Mouse (Mus musculus) kidney, postnatal 10 days (tissue): ENCODE measurements around the gene Myog.
"Not testable (repeated sequence)": the region's sequence is repeated elsewhere in the genome, so short reads cannot be mapped to it uniquely, and the experiment has no call there.

Experiments used
- DNase-seq: peaks from one replicate; pipeline ENCODE4 v3.0.0; 2021; ENCODE audit warnings: mixed read lengths

Gene Myog

DNA sequence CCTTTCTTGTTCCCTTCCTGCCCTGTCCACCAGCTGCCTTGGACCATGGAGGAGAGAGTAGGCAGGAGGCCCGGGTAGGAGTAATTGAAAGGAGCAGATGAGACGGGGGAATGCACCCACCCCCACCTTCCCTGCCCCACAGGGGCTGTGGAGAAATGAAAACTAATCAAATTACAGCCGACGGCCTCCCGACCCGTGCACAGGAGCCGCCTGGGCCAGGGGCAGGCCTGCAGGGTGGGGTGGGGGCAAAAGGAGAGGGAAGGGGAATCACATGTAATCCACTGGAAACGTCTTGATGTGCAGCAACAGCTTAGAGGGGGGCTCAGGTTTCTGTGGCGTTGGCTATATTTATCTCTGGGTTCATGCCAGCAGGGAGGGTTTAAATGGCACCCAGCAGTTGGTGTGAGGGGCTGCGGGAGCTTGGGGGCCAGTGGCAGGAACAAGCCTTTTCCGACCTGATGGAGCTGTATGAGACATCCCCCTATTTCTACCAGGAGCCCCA, at the start of gene Myog:
Gene Myog, plus strand, starts transcription at position 392 of the 502 bp plus-strand sequence.
- DNase-seq, result no peak

DNA sequence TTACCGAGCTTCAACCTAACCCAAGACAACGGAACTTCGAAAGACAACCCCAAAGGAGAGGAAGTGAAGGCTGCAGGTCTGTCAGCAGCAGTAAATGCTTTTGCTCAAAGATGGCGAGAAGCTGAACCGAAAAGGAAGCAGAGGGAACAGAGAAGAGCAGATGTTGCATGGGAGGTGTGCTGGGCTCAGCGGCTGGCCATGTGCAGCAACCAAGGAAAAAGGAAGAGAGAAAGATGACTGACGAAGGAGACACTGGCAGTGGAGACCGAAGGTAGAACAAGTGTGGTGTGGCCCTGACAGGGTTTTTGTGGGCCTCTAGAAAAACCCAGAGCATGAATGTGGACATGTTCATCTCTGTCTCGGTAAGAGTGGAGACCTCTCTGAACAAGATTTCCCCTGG, 49.1 kb upstream of the Myog start:
- no peak for DNase-seq

DNA sequence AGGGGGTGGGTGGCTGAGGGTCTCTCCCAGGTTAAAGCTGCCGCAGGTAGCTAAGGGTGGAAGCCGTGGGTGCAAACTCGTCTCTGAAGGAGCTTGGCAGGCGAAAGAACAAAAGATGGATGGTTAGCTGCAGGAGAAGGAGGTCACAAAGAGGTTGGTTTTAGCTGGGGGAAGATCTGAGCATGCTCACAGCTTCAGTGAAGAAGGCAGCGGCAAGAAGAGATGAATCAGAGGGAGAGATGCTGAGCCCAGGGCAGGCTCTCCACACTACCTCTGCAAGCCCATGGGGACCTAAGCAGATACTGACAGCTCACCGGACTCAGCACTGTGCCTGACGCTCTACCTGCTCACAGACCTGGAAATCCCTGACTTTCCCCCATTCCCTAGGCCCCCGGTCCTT, 48.5 kb upstream of the Myog start:
- no peak for DNase-seq

DNA sequence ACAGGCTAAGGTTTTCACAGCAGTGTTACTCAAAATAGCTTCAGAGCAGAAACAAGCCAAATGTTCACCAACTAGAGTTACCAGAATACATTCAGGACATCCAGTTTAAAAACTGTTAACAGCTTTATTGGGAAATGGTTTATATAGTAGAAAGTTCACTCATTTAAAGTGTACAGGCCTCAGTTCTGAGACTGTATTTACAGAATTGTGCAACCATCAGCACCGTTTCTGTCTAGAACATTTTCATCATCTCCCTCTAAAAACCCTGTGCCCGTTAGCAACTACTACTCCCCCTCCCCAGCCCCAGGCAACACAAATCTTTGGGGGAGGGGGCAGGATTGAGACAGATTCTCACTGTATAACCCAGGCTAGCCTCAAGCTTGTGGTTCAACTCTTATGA, 47.5 kb upstream of the Myog start:
- DNase-seq, result no peak

DNA sequence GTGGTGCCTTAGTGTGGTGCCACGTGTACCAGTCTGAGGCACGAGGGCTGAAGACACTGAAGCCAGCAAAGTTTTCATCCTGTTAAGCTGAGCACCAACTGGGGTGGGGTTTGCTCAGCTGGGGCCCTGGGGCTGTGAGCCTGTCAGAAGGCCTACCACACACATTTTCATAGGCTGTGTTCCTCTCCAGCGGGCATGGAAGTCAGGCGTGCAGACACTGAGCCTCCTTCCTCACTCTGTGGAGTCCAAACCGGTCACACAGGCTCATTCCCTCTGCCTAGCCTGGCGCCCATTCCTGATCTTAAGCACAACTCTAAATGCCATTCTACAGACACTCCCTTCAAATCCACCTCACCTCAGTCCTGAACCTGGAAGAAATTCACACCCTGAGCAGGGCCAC, 46.3 kb upstream of the Myog start:
- peak; percentile 49 for DNase-seq

DNA sequence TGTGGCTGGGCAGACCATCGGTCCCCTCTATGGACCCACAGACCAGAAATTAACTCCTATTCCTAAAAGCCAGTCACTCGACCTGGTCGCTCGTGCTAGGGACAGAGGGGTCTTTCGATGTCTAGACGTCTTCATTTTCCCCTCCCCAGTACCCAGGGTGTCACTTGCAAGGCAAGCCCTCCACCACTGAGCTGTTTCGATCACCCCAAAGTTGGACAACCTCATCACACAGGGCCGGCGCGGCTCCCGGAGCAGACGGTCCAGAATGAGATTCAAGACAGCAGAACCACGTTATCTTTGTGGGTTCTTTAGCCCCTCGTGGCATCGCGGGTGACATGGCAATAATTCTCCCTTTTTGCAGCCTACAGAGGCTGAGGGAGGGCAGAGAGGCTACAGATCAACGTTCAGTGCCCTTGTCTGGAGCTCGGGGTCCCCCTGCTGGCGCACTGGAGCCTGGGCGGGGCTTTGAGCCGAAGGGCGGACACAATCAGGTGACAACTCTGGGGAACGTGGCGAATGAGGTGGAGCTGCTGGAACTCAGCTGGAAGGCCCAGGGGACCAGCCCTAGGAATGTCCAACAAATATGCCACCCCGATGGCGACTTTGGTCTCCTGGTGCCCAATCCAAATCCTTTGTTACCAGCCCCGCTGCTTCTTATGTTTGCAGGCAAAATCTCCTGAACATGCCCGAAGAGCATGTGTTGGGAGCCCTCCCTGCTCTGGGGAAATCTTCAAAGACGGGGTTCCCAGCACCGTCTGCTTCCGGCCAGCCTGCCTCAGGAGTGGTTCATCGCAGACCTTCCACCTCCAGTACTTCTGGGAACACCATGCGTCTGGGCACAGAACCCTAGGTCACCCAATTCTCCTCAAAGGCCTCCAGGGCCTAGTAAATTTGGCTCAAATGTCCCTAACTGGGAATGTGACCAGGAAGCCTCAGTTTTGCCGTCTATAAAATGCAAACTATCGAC, 45.6 kb upstream of the Myog start:
- peak; percentile 95 for DNase-seq

DNA sequence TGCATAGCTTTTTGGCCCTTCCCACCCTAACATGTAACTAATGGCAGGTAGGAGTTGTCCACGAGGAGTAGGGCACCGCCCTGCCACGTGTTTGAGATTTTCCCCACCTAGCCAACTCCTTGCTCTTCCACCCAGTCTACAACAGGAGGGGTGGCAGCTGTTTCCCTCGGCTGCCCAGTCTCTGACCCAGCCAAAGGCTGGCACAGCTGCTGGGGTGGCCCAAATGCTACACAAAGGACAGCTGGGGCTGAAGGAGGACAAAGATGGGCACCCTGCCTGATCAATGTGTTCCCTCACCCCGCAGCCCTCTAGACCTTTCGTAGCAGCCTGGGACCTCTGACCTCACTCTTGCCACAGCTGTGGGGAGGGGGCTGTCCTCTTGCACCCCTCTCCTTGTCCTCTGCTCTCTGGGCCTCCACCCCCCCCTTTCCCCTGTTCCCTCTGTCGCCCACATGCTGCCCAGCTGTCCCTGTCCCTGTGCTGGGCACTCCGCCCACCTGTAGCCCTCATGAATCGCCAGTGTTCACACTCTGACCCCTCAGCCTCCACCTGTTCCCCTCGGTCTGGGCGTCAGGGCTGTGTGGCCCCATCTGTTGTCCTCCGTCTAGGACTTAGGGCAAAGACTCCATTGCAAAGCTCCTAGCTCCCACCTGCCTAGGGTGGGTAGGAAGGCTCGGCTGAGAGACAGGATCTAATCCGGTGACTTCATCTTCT, 44.6 kb upstream of the Myog start:
- no peak for DNase-seq

DNA sequence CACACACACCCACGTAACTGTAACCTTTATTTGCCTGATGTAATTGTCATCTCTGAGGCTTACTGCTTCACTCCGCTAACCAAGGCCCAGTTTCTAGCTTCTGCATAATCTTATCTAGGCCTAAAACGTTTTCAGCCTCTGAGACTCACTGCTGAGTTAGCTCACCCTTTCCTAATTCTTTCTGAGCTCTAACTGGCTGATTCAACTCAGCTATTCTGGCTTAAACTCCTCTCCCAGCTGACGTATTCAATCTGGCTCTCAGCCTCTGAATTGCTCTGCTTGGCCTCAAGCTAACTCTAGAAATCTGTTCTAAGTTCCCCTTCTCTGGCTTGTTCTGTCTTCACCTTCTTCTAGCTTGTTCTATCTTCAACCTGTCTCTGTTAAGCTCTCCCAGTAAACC, 43.2 kb upstream of the Myog start:
- peak; percentile 44 for DNase-seq

DNA sequence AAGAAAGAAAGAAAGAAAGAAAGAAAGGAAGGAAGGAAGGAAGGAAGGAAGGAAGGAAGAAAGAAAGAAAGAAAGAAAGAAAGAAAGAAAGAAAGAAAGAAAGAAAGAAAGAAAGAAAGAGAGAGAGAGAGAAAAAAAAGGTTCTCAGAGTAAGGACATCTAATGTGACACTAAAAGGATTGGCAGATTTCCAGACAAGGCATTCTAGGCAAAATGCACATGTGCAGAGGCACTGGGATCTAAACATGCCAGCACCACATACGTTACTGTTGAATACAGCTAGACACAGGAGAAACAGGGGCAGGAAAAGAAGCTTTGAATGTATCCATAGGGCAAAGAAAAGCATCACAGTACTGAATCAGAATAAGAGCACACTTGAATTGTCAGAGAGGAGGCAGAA, 40.1 kb upstream of the Myog start:
- not testable (repeated sequence) for DNase-seq

DNA sequence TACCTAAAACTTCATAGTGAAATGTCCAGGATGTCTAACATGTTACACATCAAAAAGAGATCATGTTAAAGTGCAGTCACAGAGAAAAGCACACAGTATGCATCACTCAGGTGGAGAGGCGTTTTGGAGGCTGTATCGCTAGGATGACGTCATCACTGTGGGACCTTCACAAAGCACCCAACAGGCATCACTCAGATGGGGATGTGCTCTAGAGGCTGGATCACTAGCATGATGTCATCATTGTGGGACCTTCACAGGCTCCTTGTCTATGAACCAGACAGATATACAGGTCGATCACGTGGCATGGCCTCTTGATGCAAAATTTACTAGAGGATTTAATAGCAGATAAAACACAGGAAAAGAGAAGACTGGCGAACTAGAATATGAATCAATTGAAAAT, 25.4 kb upstream of the Myog start:
- no peak for DNase-seq

DNA sequence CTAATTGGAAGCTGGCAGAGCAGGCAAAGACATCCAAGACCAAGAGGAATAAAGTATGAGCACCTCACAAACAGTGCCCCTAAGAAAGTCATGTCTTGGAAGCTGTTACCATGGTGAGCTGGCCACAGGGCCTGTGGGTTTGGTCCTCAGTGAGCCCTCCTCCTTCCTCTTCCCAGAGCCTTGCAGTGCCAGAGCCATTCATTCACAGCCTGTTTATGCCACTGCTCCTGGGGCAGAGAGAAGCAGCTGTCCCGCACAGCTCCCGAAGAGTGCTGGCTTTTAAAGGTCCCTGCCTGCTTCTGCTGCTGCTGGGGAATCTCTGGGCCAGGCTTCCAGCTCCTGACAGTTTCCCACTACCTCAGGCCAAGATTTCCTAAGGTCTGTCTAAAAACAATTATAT, 24.0 kb upstream of the Myog start:
- DNase-seq, result no peak

DNA sequence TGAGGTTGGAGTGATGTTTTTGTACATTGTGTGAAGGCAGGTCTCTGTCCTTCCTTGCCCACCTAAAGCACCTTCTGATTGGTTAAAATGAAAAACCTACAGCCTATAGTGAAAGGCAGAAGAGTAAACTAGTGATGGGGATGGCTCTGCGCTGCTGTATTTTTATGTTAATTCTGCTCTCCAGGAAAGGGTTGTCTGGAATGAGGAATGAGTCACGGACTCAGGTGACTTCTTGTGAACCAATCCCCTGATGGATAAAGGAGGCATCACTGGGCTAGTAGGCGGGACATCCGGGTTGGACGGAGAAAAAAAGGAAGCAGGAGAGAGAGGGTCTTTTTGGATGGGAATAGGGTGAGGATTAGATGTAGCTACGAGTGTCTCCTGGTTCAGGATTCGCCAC, 19.8 kb upstream of the Myog start:
- DNase-seq, result no peak

DNA sequence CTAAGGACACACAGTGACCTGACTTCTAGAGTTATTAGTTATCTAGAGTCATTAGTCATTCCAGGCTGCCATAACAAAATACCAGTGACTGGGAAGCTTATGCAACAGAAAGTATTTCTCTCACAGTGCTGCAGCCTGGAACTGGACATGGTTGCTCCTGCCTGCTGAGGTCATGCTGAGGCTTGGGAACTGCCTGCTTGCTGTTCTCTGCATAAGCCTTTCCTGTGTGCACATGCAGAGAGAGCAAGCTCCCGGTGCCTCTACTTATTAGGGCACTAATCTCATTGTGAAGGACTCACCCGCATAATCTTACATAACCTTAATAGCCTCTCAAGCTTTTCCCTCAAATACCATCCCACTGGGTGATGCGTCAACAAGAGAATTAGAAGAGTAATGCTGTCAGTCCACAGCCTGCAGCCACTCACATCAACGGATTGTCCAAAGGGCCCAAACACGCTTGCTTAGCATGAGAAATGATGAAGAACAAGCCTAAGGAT, 17.0 kb upstream of the Myog start:
- DNase-seq, result no peak

DNA sequence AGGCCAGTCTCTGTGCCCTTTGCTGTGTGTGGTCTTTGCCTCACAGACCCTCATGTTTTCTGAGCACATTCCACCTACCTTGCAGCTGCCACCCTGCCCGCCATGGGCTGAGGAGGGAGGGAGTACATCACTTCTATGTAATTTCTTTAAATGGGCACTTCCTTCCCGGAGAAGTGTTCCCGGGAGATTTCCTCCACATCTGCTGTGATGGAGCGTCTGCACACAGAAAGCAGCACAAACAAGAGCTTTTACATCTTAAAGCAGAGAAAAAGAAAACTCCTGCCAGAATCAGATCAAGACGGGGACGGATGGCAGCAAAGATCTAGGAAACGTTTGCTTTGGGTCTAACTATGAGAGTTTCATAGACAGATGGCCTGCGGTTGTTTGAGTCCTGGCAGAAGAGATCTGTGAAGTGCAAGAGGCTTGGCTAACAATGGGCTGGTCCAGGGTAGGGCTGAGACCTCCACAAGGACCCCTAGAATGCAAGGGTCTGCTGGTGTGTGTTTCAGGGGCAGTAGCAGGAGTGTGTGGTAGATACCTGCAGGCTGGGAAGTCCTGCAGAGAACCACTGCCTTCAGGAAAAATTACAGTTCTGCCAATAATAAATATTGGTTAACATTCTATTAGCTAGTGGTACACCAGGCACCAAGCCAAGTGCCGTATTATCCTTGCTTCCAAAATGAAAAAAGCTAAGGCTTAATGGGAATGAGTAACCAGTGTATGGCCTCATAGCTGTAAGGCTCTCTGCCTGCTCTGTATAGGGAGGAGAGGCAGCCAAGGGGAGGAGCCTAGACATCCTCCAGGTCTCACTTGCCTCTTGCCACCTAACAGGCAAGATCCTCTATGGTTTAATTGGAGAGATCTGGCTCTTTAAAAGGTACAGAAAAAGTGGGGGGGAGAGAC, 16.0 kb upstream of the Myog start:
- DNase-seq, result no peak

DNA sequence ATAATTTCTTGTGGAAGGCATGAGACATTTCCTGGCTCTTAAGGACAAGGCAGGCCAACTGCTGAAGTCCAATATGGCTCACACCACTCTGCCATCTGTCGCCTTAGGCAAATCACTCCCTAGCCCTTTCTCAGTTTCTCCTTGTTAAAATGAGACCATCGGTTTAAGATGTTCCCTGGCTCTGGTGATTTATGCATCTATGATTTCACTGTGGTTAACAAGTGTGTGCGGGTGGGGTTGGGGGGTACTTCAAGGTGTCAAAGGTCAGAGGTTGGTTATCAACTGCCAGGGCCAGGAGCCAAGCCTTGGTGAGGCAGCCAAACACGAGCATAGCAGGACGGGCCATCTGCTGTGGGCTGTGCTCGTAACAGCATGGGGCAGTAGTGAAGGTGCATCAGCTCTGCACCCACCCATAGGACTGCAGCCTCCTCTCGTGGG, 15.3 kb upstream of the Myog start:
- DNase-seq, result no peak

DNA sequence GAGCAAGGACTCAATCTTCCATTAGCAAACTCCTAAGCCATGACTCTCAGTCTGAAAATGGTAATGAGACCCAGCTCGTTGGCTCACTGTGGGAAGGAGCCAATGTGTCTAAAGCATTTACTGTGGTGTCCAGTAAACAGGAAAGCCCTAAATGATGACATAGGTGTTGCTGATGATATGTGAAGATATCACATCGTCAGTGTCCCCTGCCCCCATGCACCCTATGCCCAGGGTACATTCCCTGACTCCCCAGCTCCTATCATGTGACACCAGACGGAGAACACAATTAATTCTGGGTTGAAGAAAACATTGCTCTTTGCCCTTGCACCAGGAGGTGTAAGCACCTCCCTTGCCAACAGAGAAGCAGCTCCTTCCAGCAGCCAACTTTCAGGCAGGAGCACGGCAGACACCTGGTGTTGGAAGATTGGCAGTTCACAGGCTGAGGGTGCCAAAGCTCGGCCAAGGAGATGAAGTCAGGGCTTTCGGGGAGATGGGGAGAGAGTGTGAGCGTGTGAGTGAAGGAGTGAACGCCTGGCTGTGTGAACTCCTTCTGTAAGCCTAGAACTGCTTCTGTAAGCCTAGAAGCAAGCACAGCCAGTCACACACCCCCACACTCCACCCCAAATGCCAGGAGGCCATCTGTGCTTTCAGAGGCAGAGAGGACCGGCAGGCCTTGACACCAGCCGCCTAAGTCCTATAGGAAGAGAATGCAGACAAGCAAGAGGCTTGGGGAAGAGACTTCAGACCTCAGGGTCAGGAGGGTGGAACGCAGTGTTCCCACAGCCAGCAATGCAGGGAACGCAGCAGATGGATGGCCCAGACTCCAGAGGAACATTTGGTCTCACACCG, 13.9 kb upstream of the Myog start:
- DNase-seq, result peak; percentile 22

DNA sequence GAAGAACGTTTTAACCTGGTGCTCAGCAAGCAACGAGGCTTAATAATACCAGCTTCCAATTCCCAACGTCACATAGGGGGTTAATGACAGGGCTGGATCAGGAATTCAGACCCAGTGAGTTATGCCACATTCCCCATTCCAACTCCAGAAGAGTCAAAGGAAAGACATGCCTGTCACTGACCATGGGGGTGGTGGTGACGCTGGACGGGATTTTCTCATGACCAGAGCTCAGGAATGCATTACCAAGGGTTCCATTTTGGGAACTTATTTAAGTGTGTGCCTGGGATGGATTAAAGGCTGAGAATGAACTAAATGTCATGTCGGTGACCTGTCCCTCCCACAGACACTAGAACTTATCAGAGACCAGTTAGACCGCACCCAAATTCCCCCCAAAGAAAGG, 13.0 kb upstream of the Myog start:
- no peak for DNase-seq

DNA sequence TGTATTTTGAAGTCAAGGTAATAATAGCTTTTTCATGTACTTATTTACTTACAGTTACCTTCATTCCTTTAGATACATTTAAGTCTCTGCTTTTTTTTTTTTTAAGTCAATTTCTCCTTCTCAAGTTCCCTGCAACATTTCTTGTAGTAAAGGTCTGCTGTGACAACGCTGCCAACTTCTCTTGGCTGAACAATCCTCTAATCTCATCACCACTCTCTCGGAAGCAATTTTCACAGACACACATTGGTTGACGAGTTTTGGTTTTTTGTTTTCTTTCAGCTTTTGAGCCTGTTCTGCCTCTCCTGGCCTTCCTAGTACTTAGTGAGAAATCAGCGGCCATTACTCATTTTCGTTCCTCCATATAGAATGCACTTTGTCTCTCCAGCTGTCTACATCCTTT, 9.6 kb upstream of the Myog start:
- no peak for DNase-seq

DNA sequence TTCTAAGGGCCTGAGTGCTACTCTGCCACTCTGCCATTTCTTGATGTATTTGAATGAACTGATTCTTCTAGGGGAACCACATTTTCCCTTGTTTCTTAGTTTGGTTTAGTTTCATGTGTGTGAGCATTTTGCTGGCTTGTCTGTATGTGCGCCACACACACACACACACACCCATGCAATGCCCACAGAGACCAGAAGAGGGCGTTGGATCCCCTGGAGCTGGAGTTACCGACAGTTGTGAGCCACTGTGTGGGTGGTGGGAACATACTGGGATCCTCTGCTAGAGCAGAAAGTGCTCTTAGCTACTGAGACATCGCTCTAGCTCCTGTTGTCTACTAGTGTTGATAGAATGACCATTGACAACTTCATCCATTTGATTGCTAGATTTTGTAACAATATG, 8.2 kb upstream of the Myog start:
- DNase-seq, result no peak

DNA sequence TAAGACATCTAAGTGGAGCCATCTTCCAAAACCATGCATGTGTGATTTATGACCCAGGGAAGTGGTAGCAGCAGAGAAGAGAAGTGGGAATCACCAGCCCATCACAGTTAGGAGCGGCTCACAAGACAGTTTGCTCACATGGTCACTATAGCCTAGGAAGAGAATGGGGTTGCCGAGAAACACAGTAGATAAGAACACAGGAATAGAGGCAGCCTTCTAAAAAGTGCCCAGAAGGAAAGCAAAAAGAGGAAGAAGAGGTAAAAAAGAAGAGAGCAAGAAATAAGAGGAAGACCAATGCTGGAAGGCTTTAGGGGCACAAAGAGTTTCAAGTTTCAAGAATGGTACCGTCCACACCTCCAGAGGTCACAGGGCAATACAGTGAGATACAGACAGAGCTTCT, 7.4 kb upstream of the Myog start:
- no peak for DNase-seq

DNA sequence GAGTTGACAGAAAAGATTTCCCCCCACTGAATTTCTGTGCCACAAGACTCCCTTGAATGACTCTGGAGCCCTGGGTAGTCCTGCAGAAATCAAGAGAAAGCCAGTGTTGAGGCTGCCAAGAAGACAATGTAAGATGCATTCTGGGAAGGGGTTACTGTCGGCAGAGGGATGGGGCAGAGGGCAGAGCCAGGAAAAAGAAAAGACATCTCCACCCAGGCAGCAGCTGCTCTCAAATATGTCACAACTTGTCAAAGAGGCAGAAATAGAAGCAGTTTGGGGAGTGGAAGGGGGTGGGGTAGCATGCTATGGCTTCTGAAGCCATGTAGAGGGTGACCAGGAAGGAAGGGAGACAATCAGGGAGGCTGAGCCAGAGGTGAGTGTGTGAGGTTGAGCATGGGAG, 6.7 kb upstream of the Myog start:
- DNase-seq, result no peak
